Mouse (Mus musculus) E14TG2a.4 (cell line): Measurements from ENCODE around the gene Msh5.

Experiments
- CTCF ChIP-seq: conservative IDR thresholded peaks from 2 replicates; pipeline ENCODE4 v1.5.1; 2014; ENCODE audit warnings: low read length
- POU5F1 ChIP-seq: IDR thresholded peaks from 2 replicates; pipeline ENCODE4 v1.6.1; 2014; ENCODE audit warnings: low read length, borderline replicate concordance

DNA sequence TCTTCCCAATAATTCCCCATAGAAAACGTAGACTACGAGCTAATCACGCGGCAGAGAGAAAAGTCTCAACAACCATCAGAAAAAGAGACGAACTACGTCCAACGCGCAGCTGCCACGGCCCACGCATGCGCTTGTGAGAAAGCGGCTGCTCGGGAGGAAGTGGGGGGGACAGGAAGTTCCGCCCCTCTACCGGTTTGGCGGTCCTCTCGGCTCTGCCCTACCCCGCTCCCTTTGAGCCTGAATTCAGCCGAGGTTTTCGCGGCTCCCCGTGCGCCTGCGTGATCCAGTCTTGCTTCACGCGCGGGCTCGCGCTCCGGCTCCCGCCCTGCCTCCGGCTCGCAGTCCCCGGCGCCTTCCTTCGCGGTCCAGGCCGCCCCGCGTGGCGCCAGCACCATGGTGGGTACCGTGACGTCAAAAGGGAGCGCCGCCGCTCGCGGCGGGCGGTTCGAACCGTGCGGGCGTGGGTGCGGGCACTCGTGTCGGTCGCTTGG is 64.8 kb downstream of the Msh5 start, which contains the start of gene Lsm2:
- TF ChIP-seq POU5F1 (no peak), CTCF (no peak)
